Mouse (Mus musculus) forelimb bud, embryonic 11.5 days (tissue): Measurements from ENCODE around the gene Dynlt1a.
"Not testable (repeated sequence)": the region's sequence is repeated elsewhere in the genome, so short reads cannot be mapped to it uniquely, and the experiment has no call there.

Experiments
- DNase-seq: peaks from one replicate; pipeline ENCODE4 v3.0.0-alpha.2; 2012; ENCODE audit warnings: low read depth, low spot score

The Dynlt1a gene

GRCm38 (mm10) chr17:6317339-6317985 is at the start of gene Dynlt1a:
Gene Dynlt1a (minus strand): TSS chr17:6317500.
- peak; percentile 69 for DNase-seq

GRCm38 (mm10) chr17:6355256-6355655 is 38.0 kb upstream of the Dynlt1a start:
- not testable (repeated sequence) for DNase-seq

GRCm38 (mm10) chr17:6342606-6343294 is 25.4 kb upstream of the Dynlt1a start:
- DNase-seq, result not testable (repeated sequence)

DNA sequence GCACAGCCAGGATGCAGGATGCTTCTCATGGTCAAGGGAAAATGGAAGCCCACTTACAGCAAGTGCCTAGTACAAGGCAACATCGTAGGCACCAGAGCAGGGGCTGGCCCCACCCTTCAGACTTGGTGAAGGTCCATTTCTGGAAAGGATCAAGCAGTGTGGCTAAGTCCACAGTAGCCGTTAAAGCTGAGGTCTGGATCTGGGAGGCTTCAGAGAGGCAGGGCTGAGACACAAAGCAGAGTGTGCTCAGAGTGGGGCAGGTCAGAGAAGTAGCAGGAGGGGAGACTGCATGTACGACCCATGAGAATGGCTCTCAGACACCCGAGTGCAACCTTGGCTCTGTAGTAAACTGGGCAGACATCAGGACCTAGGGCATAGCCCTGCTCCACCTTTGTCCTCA is 11.7 kb upstream of the Dynlt1a start:
- not testable (repeated sequence) for DNase-seq

DNA sequence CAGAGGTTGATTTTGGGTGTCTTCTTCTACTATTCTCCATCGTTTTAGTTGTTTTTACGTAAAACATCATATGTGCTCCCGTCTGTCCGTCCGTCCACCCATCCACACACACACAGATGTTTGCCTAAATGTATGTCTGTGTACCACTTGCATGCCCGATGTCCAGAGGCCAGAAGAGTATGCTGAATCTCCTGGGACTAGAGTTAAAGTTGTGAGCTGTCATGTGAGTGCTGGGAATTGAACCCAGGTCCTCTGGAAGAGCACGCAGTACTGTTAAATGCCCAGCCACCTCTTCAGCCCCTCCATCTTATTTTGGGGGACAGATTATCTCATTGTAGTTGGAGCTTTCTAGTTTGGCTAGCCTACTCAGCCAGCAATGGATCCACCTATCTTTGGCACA is 10.3 kb upstream of the Dynlt1a start:
- DNase-seq, result not testable (repeated sequence)

GRCm38 (mm10) chr17:6325543-6325942 is 8.2 kb upstream of the Dynlt1a start:
- not testable (repeated sequence) for DNase-seq

GRCm38 (mm10) chr17:6325021-6325420 is 7.7 kb upstream of the Dynlt1a start:
- not testable (repeated sequence) for DNase-seq

- not testable (repeated sequence) for DNase-seq
These were observed 4.4 kb upstream of the Dynlt1a start for GRCm38 (mm10) chr17:6321778-6322101.

- DNase-seq, result not testable (repeated sequence)
These were observed 3.9 kb upstream of the Dynlt1a start for GRCm38 (mm10) chr17:6321081-6321777.

- not testable (repeated sequence) for DNase-seq
These were observed 747 bp downstream of the Dynlt1a start for GRCm38 (mm10) chr17:6316379-6317126.

GRCm38 (mm10) chr17:6315706-6316105 is 1.6 kb downstream of the Dynlt1a start:
- DNase-seq, result not testable (repeated sequence)

DNA sequence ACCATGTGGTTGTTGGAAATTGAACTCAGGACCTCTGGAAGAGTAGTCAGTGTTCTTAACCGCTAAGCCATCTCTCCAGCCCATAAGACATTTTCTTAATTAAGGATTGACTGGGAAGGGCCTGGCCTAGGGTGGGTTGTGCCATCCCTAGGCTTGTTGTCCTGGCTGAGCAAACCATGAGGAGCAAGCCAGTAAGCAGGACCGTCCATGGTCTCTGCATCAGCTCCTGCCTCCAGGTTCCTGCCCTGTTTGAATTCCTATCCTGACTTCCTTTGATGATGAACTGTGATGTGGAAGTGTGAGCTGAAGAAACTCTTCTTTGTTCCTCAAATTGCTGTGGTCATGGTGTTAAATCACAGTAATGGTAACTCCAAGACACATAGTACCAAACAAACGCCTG is 2.8 kb downstream of the Dynlt1a start:
- not testable (repeated sequence) for DNase-seq

DNA sequence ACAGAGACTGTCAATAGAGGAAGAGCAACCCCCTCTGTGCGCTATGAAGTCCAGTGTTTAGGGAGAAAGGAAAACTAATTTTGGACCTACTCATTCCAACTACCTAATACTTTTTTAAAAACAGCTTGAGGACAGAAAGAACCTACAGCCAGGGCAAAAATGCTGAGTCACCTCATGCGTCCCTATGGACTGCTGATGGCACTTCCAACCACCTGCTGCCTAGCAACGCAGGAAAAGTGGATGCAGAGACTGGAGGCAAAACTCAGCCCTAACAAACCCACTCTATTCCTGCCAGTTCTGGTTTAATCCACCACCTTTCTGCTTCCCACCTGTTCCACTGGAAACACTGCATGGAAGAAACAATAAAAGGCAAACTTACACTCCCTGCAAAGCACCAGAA is 4.5 kb downstream of the Dynlt1a start:
- DNase-seq, result not testable (repeated sequence)

DNA sequence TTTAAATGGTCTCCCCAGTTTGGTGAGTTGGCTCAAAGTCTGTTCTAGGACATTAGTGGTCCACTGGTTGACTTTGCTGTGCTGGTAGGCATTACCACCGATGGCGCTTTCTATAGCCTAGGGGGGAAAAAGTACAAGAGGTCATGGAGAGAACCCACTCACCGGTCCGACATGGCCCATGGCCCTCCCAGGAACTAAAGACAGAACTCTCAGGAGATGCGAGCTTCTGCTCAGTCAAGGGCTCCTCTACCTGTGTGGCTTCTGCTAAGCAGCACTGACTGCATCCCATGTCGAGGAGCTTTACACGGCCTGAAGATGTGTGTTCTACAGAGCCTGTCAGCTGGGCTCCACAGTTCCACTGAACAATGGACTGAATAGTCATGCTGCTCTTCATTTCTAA is 5.6 kb downstream of the Dynlt1a start:
- DNase-seq, result not testable (repeated sequence)

DNA sequence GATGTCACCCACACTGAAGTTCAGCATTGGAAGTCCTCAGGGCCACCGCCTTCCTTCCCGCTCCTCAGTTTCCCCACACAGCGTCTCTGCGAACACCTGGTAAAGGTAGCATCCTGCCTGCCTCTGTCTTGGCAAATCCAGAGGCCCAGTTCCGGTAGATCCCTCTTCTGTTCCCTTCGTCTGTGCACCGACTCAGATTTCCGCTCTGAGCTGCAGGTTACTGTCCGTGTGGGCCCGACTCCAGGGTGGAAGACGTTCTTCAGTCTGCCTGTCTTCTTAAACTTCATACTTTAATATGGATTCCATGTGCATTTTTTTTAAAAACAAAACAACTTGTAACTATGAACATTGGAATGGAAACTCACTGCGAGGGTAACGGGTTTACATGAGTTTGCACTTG is 10.8 kb downstream of the Dynlt1a start:
- not testable (repeated sequence) for DNase-seq

DNA sequence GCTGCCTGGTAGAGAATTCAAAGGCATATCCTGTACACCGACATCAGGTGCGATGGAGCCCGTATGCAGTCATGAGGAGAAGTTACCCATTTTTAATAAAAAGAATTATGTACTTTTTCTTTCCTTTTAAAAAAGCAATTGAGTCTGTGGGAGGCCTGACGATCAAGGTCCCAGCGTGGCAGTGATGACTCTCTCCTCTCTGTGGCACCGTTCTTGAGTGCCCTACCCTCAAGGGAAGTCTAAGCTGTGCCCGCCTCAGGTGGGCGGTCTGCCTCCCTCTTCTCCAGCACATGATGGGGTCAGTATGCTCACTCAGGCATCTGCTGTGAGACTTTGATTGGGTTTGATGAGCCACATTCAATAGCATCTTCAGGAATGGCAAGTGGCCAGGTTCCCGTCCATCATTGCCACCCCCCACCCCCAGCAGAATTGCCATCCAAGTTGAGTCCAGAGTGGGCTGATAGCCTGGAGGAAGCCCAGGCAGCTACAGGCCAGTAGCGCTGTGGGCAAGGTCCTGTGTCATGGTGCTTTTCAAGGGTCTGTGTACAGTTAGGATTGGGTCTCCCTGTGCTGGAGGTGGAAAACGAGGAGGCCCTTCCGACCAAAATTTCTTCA is 11.5 kb downstream of the Dynlt1a start:
- not testable (repeated sequence) for DNase-seq

DNA sequence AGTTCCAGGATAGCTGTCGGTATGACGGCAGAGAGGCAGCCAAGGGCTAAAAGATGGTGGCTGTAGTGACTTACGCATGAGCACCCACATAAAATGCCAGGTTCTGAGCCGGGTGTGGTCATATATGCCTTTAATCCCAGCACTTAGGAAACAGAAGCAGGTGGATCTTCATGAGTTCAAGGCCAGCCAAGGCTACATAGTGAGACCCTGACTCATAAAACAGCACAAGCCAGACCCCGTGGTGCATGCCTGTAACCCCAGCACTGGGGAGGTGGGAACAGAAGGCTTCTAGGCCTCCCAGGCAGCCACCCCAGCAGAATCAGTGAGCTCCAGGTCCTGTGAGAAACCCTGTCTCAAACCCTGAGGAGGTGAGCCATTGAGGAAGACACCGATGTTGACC is 12.4 kb downstream of the Dynlt1a start:
- not testable (repeated sequence) for DNase-seq

DNA sequence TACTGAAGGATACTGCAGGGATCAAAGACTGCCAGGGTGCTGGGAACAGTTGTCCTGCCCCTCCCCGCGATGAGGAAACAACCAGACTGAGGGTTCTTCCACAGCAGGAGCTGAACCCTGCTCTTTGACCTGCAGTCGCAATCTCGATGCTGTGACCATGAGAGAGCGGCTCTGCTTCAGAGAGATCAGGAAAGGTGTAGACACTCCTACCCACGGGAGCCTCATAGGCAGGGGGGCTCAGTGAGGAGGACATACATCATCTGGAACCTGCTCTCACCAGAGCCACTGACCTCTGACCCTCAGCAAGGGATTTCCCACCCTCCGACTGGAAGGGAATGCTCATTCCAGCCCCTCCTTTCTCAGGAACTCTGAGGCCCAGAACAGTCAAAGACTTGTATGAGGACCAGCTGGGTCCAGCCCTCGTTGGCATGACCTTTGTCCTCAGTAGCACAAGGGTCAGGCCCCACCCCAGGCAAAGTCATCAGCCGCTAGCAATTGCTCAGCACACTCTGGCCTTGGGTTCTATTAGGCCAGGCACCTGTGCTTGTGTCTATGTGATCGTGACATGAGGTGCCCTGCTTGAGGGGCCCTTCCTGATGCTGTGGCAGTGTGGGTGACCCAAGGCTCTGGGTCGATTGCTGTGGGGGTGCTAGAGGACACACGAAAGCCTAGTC is 17.0 kb downstream of the Dynlt1a start:
- DNase-seq, result not testable (repeated sequence)

DNA sequence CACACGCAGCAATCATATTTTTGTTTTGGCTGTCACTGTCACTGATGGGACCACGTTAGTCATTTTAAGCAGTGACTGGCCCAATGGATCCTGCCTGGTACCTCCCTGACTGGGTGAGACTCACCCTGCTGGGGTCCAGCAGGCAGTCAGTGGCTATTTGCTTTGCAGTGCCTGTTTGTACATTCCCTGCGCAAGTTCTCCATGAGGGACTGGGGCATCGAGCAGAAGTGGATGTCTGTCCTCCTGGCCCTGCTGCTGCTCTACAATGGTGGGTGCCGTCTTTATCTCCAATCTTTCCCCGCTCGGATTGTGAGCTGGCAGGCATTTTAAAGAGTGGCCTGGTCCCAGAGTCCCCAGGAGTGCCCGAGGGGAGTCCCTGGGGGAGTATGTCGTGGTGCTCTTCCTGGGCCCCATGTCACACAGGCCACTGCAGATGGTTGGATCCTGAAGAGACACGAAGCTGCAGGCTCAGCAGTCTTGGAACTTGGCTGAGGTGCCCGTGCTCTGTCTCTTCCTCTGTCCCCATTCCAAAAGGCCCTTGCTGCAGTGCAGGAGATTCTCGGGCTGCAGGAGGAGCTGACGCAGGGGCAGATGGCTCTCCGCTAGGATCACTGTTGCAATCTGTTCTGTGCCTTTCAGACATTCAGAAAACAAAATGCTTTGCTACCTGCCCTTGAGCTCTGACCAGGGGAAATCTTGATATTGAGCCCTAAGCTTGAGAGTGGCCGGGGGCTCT is 20.1 kb downstream of the Dynlt1a start:
- not testable (repeated sequence) for DNase-seq

- not testable (repeated sequence) for DNase-seq
These were observed 23.4 kb downstream of the Dynlt1a start for GRCm38 (mm10) chr17:6293882-6294281.
